8 mouse cellular contexts compared by ENCODE assay signal in genomic region chr11:67921091-67921826, GRCm38 (mm10). TPM values are rescaled to one million over a fixed set of nuclear protein-coding genes. Genes with fewer than 3 reads are reported as not detected.
DNase-seq lines count a peak whose midpoint lies in the region; ATAC-seq and TF ChIP-seq lines count a peak whose summit lies in the region.

No protein-coding gene starts in this region.

- peaks cover 11% of the 10 kb centered on the region; the same call in 1 of the 2 replicates for H3K4me1 ChIP-seq in spleen, adult 2 months (ENCODE audit: control insufficient read depth, insufficient read depth, insufficient read length)
- peaks cover 2% of the 10 kb centered on the region for H3K4me1 ChIP-seq in embryonic fibroblast, embryonic 13.5 days (ENCODE audit: control insufficient read depth, insufficient read depth, low read length)
- peaks cover 6% of the 10 kb centered on the region for H3K4me1 ChIP-seq in heart, embryonic 15.5 days (replicated peaks)
- H3K4me1 ChIP-seq in kidney, postnatal 0 days (replicated peaks; ENCODE audit: insufficient read depth, low read length), result peaks cover 8% of the 10 kb centered on the region; the same call in 1 of the 2 replicates
- H3K4me1 ChIP-seq in lung, embryonic 15.5 days, result no peaks in the 10 kb centered on the region

- no peaks in the 10 kb centered on the region for H3K36me3 ChIP-seq in spleen, adult 2 months (ENCODE audit: control insufficient read depth, insufficient read depth, low read length)
- H3K36me3 ChIP-seq in heart, embryonic 15.5 days, result no peaks in the 10 kb centered on the region
- H3K36me3 ChIP-seq in kidney, postnatal 0 days (ENCODE audit: insufficient read depth, low read length), result no peaks in the 10 kb centered on the region
- H3K36me3 ChIP-seq in lung, embryonic 15.5 days, result no peaks in the 10 kb centered on the region

- peak; percentile 71 for ATAC-seq in heart, embryonic 15.5 days (replicated peaks; ENCODE audit: insufficient number of reproducible peaks, insufficient read depth, low FRiP score, low read depth)
- ATAC-seq in kidney, postnatal 0 days (replicated peaks; ENCODE audit: low FRiP score, low read depth), result peak; percentile 26; the same call in 1 of the 2 replicates
- ATAC-seq in lung, embryonic 15.5 days (ENCODE audit: borderline replicate concordance, extremely low read depth, low FRiP score, low TSS enrichment), result peak; percentile 55

- peaks cover 15% of the 10 kb centered on the region for H3K27me3 ChIP-seq in spleen, adult 2 months (ENCODE audit: control insufficient read depth, insufficient read depth, low read length)
- no peaks in the 10 kb centered on the region for H3K27me3 ChIP-seq in heart, embryonic 15.5 days
- no peaks in the 10 kb centered on the region for H3K27me3 ChIP-seq in kidney, postnatal 0 days (ENCODE audit: insufficient read depth, low read length)
- H3K27me3 ChIP-seq in lung, embryonic 15.5 days, result peaks cover 20% of the 10 kb centered on the region

- no peak for TF ChIP-seq POLR2A in spleen, adult 2 months (IDR thresholded peaks at IDR 0.05; ENCODE audit: low read depth, low read length)
- no peak for TF ChIP-seq POLR2A in embryonic fibroblast, embryonic 13.5 days (IDR thresholded peaks at IDR 0.05; ENCODE audit: low read depth, low read length)

- 6% methylated on average over 47 of the region's 47 CpGs for WGBS in spleen, adult 2 months
- 3% methylated on average over 47 of the region's 47 CpGs for WGBS in heart, embryonic 15.5 days
- 3% methylated on average over 47 of the region's 47 CpGs for WGBS in kidney, postnatal 0 days
- WGBS in lung, embryonic 15.5 days, result 2% methylated on average over 47 of the region's 47 CpGs

- H3K9me3 ChIP-seq in heart, embryonic 15.5 days (replicated peaks), result no peaks in the 10 kb centered on the region
- H3K9me3 ChIP-seq in kidney, postnatal 0 days (replicated peaks; ENCODE audit: low read length), result no peaks in the 10 kb centered on the region
- no peaks in the 10 kb centered on the region for H3K9me3 ChIP-seq in lung, embryonic 15.5 days

- H3K27ac ChIP-seq in spleen, adult 2 months (ENCODE audit: insufficient read depth, low read length), result no peak overlapping the region
- H3K27ac ChIP-seq in embryonic fibroblast, embryonic 13.5 days (ENCODE audit: insufficient read depth, low read length), result no peak overlapping the region
- H3K27ac ChIP-seq in heart, embryonic 15.5 days, result peak overlapping the region; percentile 47
- peak overlapping the region; percentile 94 for H3K27ac ChIP-seq in kidney, postnatal 0 days
- H3K27ac ChIP-seq in lung, embryonic 15.5 days, result peak overlapping the region; percentile 93

- peak overlapping the region; percentile 98 for H3K4me2 ChIP-seq in heart, embryonic 15.5 days
- H3K4me2 ChIP-seq in kidney, postnatal 0 days (ENCODE audit: low read length), result peak overlapping the region; percentile 100
- H3K4me2 ChIP-seq in lung, embryonic 15.5 days, result peak overlapping the region; percentile 96

- H3K4me3 ChIP-seq in spleen, adult 2 months (ENCODE audit: extremely low read depth, insufficient read depth, insufficient read length), result peak overlapping the region; percentile 38; the same call in 1 of the 2 replicates
- H3K4me3 ChIP-seq in embryonic fibroblast, embryonic 13.5 days (ENCODE audit: insufficient read depth, low read length), result peak overlapping the region; percentile 57
- H3K4me3 ChIP-seq in heart, embryonic 15.5 days, result peak overlapping the region; percentile 61
- H3K4me3 ChIP-seq in kidney, postnatal 0 days (replicated peaks; ENCODE audit: low read depth, low read length), result peak overlapping the region; percentile 78
- H3K4me3 ChIP-seq in lung, embryonic 15.5 days, result peak overlapping the region; percentile 72

- peak overlapping the region; percentile 66 for H3K9ac ChIP-seq in heart, embryonic 15.5 days
- peak overlapping the region; percentile 79 for H3K9ac ChIP-seq in kidney, postnatal 0 days (ENCODE audit: low read depth, low read length)
- H3K9ac ChIP-seq in lung, embryonic 15.5 days, result peak overlapping the region; percentile 66

- DNase-seq in spleen, adult 2 months (ENCODE audit: low read depth in 1 of 2, low spot score in 2 of 2), result no peak
- no peak for DNase-seq in spleen, postnatal 36 days (ENCODE audit: low spot score in 2 of 2)
- peak; percentile 40 for DNase-seq in kidney, postnatal 0 days (ENCODE audit: low spot score)
- DNase-seq in ovary, postnatal 10 days (ENCODE audit: low spot score), result peak; percentile 21
- no peak for DNase-seq in MN1 (ENCODE audit: low spot score)

- no peak for TF ChIP-seq CTCF in spleen, adult 2 months (IDR thresholded peaks at IDR 0.05; ENCODE audit: extremely low read depth, insufficient read depth, insufficient read length, insufficient replicate concordance)
- TF ChIP-seq CTCF in embryonic fibroblast, embryonic 13.5 days (IDR thresholded peaks at IDR 0.05; ENCODE audit: borderline replicate concordance, insufficient read depth, low read length), result no peak
- TF ChIP-seq CTCF in kidney, postnatal 0 days (IDR thresholded peaks at IDR 0.05; ENCODE audit: low read depth), result no peak

RNA-seq across cellular contexts. Expression of gene Usp43, which starts 0.7 kb away (rescaled TPM):
- 0.30 and 0.32 TPM in 2 replicates for polyA plus RNA-seq in spleen, adult 2 months (2012; rRNA removed)
- polyA plus RNA-seq in embryonic fibroblast, embryonic 13.5 days (2011; ENCODE audit: insufficient read length, low read depth, missing spikeins), result not detected in 2 replicates
- polyA plus RNA-seq in heart, embryonic 15.5 days (2015; fragmentation: Nextera tagmentation; extraction: Ambion mirVana), result 0.86 and 0.95 TPM in 2 replicates
- polyA plus RNA-seq in kidney, postnatal 0 days (2015; fragmentation: Nextera tagmentation; extraction: Ambion mirVana), result 1.8 and 2.3 TPM in 2 replicates
- polyA plus RNA-seq in lung, embryonic 15.5 days (2015; fragmentation: Nextera tagmentation; extraction: Ambion mirVana), result 3.2 and 3.7 TPM in 2 replicates

RNA-seq across cellular contexts. Expression of gene Cfap52, which starts 44.2 kb away (rescaled TPM):
- not detected in 2 replicates for polyA plus RNA-seq in spleen, adult 2 months (2012; rRNA removed)
- not detected in 2 replicates for polyA plus RNA-seq in embryonic fibroblast, embryonic 13.5 days (2011; ENCODE audit: insufficient read length, low read depth, missing spikeins)
- 0.28 and 0.42 TPM in 2 replicates for polyA plus RNA-seq in heart, embryonic 15.5 days (2015; fragmentation: Nextera tagmentation; extraction: Ambion mirVana)
- 2.9 and 3.9 TPM in 2 replicates for polyA plus RNA-seq in kidney, postnatal 0 days (2015; fragmentation: Nextera tagmentation; extraction: Ambion mirVana)
- polyA plus RNA-seq in lung, embryonic 15.5 days (2015; fragmentation: Nextera tagmentation; extraction: Ambion mirVana), result 4.0 and 6.1 TPM in 2 replicates

RNA-seq across cellular contexts. Expression of gene Stx8, which starts 44.7 kb away (rescaled TPM):
- polyA plus RNA-seq in spleen, adult 2 months (2012; rRNA removed), result 2.4 and 3.2 TPM in 2 replicates
- 43.9 and 51.4 TPM in 2 replicates for polyA plus RNA-seq in embryonic fibroblast, embryonic 13.5 days (2011; ENCODE audit: insufficient read length, low read depth, missing spikeins)
- 45.4 and 61.7 TPM in 2 replicates for polyA plus RNA-seq in heart, embryonic 15.5 days (2015; fragmentation: Nextera tagmentation; extraction: Ambion mirVana)
- polyA plus RNA-seq in kidney, postnatal 0 days (2015; fragmentation: Nextera tagmentation; extraction: Ambion mirVana), result 79.6 and 84.5 TPM in 2 replicates
- 52.1 and 54.7 TPM in 2 replicates for polyA plus RNA-seq in lung, embryonic 15.5 days (2015; fragmentation: Nextera tagmentation; extraction: Ambion mirVana)

Comparison
In these comparisons a context has a peak if more than half of its experiments do, and no peak if none do; other contexts are left out.
1. DNase-seq: peak in kidney, postnatal 0 days (single experiment) and ovary, postnatal 10 days (single experiment); none in spleen, adult 2 months (0 of 2), spleen, postnatal 36 days (0 of 2) and MN1 (single experiment).
2. H3K27ac ChIP-seq: peak in heart, embryonic 15.5 days (single experiment), kidney, postnatal 0 days (single experiment) and lung, embryonic 15.5 days (single experiment); none in spleen, adult 2 months (single experiment) and embryonic fibroblast, embryonic 13.5 days (single experiment).
3. RNA of gene Stx8, which starts 44.7 kb away (polyA plus RNA-seq): 79.6 to 84.5 TPM in kidney, postnatal 0 days, 45.4 to 61.7 TPM in heart, embryonic 15.5 days, 52.1 to 54.7 TPM in lung, embryonic 15.5 days and 43.9 to 51.4 TPM in embryonic fibroblast, embryonic 13.5 days; 2.4 to 3.2 TPM in spleen, adult 2 months; every median in the first group is over 10 times any median in the second.
4. Peak in every context shown above with its lines, with median percentiles within 50 percentile points of each other: H3K4me3 ChIP-seq, ATAC-seq, H3K4me2 ChIP-seq and H3K9ac ChIP-seq.